Mouse (Mus musculus) effector memory CD4-positive, alpha-beta T cell, adult 7 months (primary cell): Measurements from ENCODE around the gene Gm6685. TPM values are rescaled to one million over a fixed set of nuclear protein-coding genes. Genes with fewer than 3 reads are reported as not detected.

Experiments
- polyA plus RNA-seq: library from polyadenylated mRNA; unstranded; fragments of 100-300 nt; shearing (Covaris generic); gene quantifications from one replicate; pipeline ENCODE4 v1.2.1, GENCODE M21; 2017

Gene Gm6685
- not detected for polyA plus RNA-seq

DNA sequence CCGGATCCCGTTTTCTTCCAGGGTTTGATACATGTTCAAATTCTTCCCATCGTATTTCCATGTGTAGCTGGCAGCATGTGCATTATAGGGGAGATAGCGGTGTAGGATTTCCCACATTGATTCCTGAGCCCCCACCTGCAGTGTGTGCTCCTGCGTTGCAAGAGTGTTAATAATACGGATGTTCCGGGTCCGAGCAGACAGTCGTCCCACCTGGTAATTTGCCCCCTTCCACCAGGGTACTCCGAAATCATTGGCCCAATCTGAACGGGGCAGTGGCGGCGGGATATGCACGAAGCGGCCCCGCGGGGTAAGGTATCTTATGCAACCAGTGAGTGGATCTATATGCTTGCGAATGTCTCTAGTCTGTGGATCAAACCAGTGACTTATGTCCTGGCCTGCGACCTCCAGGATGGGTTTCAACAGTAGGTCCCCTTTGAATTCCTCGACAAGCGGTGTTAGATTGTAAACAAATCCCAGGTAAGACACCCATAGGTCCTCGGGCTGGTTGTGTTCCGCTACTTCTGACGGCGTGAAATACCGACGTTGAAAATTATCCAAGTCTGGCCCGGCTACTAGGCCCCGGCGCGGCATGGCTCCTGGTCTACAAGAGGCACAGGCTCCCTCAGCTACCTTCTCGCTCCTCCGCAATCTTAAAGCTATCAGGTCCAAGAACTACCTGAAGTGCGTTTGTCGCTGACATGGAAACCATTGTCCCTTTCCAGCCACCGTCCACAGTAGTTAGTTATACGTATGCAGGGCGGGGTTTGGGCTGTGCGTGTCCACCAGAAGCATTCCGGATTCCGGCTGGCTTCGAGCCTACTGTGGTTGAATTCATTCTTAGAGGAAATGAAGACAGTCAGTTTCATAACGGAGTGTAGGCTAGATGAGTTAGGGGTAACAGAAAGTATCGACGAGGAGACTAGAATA lies at the start of gene Gm6685:
Gm6685 (minus strand) TSS at position 644 of the 927 bp plus-strand sequence.

Other genes starting within 250 kb of the Gm6685 start
- not detected for gene Ccdc85a, start 244.5 kb upstream of the Gm6685 start, polyA plus RNA-seq